Mouse (Mus musculus): ENCODE results near the gene A030003K21Rik.
A peak's percentile ranks its signal among the peaks of the same experiment; 100 is the strongest.
"Not testable (repeated sequence)": the region's sequence is repeated elsewhere in the genome, so short reads cannot be mapped to it uniquely, and the experiment has no call there.

Gene A030003K21Rik

DNA sequence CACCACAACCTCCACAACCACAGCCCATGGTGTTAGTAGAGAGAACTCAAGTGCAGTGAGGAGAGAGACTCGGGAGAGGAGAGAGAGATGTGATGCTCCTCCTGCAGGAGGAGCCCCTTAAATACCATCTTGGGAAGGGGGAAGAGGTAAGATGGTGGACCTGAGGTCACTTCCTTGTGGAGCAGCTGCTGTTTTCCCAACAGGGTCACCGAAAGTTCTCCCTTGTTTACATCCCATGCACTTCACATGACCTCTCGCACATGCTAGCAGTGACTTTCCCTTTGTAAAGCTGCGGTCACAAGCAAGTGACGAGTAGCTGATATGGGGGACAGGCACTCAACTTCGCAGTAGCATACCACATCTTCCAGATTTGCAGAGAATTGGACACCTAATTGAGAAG is at the start of gene A030003K21Rik:
TSS of gene A030003K21Rik (minus strand) at position 94 of the 400 bp plus-strand sequence.
- not testable (repeated sequence) for DNase-seq (ENCODE audit: low spot score in 2 of 2)

DNA sequence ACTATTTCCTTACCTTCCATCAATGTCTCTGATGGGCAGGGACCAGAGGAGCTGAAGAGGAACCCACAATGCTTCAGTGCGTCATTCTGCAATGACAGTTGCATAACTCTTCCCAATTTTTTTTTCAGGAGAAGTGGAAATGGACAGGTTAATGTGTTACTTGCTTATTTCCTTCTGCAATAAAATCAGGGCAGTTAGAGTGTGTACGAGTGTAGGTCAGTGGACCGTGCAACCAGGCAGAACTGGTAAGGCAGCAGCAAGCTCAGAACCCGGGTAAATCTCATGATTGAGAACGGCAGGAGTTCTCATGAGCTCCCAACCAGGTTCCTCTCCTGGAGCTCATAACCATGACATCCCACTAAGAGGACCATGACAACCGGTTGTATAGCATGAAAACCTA is 48.9 kb upstream of the A030003K21Rik start:
- no peak for DNase-seq (ENCODE audit: low spot score in 2 of 2)

DNA sequence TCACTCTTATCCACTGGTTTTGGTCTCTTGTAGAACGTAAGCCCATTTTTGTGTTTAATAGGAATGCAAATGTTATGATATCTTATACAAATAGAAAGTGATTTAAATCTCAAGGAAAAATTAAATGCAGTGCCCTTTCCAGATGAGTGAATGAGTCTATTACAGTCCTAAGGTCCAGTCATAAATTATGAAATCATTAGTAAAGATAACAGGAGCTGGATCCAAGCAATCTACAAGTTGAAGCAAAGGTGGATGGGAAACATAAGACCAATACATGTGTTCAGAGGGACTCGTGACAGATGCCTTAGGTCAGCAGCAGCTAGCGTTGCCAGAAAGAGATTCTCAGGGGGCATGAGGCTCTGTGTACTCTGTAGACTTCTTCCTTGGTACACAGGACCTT is 48.4 kb upstream of the A030003K21Rik start:
- DNase-seq (ENCODE audit: low spot score in 2 of 2): no peak

DNA sequence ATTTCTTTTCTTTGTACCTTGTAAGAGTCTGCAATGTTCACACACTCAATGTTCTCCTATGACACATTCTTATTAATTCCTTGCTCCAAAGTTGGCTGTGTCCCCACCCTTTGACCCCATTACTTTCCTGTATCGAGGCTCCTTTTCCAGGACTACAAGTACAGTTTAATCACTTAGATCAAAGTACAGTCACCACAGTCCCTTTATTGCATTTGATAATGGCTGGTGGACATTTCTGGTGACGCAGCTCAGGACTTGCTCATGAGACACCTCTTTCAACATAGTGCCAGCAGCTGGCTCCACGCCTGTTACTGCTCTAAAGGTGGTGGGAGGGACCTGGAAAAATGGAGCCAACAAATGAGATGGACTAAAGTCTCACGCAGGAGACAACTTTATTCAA is 47.9 kb upstream of the A030003K21Rik start:
- no peak for DNase-seq (ENCODE audit: low spot score in 2 of 2)

DNA sequence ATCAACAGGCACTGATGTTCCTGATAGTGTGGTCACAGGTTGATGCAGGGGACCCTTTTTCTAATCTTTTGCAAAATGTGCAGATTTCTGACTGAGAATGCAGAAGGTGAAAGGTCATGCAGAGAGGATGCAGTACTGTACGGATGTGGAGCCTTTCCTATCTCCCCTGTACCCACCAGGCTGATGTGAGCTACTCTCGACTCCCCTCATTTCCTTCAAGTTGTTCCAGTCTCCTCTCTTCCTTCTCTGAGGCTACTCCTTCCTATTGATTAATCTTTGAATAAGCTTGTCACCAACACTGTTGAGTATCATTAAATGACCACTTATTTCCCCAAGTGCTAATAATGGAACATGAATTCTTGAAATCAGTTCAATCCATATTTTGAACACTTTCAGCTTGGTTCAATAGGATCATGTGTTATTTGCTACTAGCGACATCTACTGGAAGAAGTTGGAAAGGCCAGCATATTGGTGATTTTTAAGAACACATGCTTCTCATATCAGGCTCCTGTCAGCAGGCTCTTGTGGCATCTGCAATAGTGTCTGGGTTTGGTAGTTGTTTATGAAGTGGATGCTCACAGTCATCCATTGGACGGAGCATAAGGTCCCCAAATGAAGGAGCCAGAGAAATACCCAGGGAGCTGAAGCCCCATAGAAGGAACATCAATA is 44.5 kb upstream of the A030003K21Rik start:
- DNase-seq (ENCODE audit: low spot score in 2 of 2): peak; percentile 25 to 82

DNA sequence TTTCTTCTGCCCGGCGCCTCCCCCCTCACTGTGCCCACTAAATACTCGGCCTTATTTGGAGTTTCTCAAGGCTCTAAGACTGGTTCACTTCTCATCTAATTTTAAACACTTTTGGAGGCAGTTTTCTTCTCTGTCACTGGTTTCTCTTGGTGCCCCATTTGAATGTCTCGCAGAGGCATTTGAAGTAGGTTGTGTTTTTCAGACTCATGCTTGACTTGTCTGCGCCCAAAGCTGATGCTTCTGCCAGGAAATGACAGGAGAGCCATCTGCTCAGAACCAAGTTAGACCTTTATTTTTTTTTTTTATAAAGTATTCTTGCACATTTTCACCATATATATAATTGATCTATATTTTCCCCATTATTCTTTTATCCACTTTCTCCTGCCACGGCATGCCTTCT is 43.5 kb upstream of the A030003K21Rik start:
- DNase-seq (ENCODE audit: low spot score in 2 of 2): peak in 1 of 2 experiments; percentile 23

DNA sequence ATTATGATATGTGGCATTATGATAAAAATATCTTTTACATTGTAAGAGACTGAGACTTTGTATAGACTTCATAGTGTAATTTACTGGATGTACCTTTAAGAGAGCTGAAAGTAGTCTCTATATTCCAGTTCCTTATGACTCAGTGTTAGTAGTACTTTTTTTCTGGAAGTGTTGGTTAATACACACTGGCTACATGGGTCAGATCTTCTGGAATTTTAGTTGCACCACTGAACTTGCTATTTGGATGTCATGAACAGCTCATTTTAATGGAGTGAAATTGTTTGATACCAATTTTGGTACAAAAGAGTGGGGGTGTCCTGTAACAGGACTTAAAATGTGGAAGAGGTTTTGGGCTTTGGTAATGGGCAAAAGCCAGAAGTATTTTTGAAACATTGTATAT is 34.7 kb upstream of the A030003K21Rik start:
- no peak for DNase-seq (ENCODE audit: low spot score in 2 of 2)

DNA sequence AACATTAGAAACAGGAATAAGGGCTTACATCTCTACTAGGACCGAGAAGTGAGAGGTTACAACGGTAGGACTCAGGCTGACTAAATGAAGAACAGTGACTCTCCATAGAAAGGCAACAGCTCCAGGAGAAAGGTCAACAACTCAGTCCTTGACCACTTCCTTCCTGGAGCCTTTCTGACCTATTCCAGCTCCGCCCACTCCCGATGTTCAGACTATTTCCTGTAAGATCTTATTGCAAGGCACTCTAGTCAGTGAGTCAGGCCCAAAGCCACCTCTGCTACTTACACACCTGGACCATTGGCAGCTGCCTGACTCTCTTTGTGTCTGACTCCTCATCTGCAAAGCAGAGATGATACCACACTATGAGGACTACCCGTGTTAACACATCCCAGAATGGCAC is 32.6 kb upstream of the A030003K21Rik start:
- DNase-seq (ENCODE audit: low spot score in 2 of 2): no peak

DNA sequence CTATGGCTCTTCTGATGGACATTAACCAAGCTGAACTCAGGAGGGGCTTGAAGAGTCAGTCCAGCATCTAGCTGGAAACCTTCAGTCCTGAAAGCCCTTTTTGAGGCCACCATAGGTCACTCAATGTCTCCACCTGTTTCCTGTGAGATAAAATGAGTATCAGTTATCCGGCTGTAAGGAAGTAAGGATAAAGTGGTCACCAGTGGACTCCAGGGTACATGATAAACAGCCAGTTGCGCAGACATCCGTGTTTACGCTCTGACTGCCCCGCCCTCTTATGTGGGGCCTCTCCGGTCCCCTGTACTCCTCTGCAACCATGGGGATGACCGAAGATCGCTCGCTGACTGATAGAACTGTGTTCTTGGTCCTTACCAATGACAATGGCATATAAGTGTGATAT is 31.2 kb upstream of the A030003K21Rik start:
- DNase-seq (ENCODE audit: low spot score in 2 of 2): no peak

DNA sequence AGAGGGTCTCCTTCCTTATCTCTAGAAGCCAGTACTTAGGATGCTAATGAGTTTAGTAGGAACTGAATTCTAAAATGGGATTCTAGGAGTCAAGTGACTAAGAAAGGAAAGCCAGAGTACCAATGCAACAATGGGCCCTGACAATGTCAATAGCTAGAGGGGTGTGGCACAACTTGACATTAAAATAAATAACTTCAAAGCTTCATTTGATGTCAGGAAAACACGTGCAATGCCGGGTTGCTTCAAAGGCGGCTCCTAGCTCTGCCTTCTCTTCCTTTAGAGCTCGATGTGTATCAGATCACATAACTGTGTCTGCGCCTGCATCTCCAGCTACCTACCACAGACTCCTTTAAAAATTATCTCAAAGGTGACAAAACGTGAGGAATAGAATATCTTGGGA is 30.7 kb upstream of the A030003K21Rik start:
- no peak for DNase-seq (ENCODE audit: low spot score in 2 of 2)

DNA sequence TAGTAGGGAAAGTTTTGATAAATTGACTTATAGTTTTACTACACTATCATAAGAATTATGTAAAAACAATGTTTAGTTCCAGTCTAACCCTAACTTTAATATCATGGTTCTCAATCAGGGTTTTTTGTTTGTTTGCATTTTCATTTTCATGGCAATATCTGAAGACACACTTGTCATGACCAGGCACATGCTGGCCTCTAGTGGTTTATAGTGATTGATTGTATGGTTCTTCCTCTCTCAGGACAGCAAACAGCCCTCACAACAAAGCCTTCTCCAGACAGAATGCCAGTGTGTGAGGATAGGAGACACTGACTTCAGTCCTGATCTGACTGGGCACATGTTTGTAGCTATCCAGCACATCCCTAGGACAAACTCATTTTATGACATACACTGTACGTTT is 30.1 kb upstream of the A030003K21Rik start:
- no peak for DNase-seq (ENCODE audit: low spot score in 2 of 2)

DNA sequence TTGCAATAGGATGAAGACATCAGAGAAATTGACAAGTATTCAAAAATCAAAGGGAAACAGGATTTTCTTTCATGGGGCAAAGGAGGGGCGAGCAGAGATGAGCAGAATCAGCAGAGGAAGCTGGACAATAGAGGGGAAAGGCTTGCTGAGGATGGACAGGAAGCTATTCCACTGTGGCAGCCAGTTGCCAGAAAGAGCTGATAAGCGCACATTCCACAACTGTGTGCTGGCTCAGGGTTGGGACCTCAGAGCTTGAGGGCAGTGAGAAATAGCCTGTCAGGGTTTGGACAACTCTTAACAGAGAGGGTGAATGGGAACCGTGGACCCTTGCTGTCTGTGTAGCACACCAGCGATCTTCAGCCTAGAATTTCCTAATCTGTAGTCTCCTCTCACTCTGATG is 28.9 kb upstream of the A030003K21Rik start:
- DNase-seq (ENCODE audit: low spot score in 2 of 2): no peak

DNA sequence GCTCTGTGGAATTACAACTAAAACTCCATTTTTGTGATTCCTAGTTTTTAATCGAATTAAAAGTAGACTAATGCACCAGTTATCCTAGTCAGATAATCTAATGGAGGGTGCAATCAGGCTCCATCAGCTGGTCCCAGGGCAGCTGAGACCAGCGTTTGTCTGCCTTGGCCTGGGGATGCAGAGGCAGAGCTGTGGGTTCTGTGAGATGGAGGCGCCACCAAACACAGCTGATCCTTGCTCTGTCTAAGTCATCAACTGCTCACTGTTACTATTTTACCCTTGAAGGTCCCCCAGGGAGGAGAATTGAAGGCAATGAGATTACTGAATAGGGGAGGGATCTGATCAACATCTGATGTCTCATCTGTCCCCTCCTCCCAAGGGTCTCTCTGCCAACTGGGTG is 23.2 kb upstream of the A030003K21Rik start:
- no peak for DNase-seq (ENCODE audit: low spot score in 2 of 2)

DNA sequence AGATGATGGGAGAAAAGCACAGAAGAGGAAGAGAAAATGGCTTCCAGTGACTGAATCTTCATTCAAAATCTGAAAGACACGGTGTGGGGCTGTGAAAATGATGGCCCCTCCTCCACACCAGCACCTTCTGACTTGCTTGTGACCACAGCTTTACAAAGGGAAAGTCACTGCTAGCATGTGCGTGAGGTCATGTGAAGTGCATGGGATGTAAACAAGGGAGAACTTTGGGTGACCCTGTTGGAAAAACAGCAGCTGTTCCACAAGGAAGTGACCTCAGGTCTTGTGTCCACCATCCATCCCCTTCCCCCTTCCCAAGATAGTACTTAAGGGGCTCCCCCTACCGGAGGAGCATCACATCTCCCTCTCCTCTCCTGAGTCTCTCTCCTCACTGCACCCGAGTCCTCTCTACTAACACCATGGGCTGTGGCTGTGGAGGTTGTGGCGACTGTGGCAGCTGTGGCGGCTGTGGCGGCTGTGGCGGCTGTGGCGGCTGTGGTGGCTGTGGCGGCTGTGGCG is 16.7 kb upstream of the A030003K21Rik start, which contains the start of gene Gm47955:
TSS of gene Gm47955 (plus strand) at position 417 of the 516 bp plus-strand sequence.
- DNase-seq (ENCODE audit: low spot score in 2 of 2): no peak

DNA sequence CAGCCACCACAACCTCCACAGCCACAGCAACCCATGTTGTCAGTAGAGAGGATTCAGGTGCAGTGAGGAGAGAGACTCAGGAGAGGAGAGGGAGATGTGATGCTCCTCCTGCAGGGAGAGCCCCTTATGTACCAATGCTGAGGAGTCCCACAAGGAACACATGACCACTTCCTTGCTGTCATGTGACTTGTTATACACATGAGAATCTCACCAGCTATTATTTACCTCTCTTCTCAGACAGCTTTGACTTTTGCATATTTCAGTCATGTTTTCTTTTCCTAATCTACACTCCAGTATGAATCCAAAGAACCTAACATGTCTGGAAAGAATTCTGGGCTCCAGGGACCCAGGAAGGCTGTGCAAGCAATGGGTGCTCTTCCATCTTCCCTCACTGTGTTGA is 12.7 kb upstream of the A030003K21Rik start, which contains the start of gene Gm7544:
TSS of gene Gm7544 (minus strand) at position 101 of the 400 bp plus-strand sequence.
- DNase-seq (ENCODE audit: low spot score in 2 of 2): not testable (repeated sequence)

DNA sequence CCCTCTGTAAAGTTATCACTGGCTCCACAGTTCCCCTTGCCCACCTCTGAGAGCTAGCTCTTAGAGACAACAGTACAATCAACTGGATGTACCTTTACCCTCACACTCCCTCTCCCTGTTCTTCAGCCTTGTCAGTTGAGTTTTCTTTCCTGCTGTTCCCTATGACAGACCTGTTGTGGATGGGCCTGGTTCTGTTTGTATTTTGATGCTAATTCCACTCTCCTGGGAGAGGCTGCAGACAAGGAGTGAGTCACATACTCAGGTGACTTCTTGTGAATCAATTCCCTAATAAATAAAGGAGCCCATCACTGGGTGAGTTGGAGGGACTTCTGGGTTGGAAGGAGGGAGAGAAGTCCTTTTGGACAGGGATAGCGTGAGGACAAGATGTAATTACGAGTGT is 5.4 kb upstream of the A030003K21Rik start:
- no peak for DNase-seq (ENCODE audit: low spot score in 2 of 2)

DNA sequence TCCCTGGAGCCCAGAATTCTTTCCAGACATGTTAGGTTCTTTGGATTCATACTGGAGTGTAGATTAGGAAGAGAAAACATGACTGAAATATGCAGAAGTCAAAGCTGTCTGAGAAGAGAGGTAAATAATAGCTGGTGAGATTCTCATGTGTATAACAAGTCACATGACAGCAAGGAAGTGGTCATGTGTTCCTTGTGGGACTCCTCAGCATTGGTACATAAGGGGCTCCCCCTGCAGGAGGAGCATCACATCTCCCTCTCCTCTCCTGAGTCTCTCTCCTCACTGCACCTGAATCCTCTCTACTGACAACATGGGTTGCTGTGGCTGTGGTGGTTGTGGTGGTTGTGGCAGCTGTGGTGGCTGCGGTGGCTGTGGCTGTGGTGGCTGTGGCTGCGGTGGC is 2.8 kb upstream of the A030003K21Rik start:
- not testable (repeated sequence) for DNase-seq (ENCODE audit: low spot score in 2 of 2)

DNA sequence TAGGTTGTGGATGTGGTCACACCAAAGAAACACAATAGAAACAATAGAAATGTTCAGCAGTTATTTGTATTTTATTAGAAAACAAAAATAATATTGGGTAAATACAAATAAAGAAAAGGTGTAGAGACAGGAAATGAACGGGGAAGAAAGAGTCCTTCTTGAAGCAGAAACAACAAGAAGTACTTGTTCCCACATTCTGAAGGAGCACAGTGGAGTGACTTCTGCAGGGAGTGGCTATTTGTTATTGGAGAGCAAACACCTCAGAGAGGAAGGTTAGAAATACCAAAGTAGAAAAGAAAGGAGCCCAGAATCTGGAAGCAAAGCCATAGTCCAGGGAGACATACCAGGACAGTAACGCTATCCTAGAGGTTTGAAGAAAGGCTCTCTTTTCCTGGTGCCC is 683 bp downstream of the A030003K21Rik start:
- not testable (repeated sequence) for DNase-seq (ENCODE audit: low spot score in 2 of 2)

DNA sequence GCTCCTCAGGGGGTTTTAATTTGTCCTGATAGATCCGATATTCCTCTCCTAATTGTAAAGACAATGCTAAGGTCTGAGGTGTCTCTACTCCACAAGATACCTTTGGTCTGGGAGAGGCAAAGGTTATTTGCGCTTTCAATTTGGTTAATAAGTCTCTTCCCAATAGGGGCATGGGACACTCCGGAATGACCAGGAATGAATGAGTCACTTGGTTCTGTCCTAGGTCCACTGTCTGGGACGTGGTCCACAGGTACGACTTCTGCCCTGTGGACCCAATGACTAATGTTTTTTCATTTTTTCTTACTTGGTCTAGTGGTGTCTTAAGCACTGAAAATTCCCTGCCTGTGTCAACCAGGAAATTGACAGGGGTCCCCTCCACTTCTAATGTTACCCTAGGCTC is 4.5 kb downstream of the A030003K21Rik start:
- DNase-seq (ENCODE audit: low spot score in 2 of 2): no peak

DNA sequence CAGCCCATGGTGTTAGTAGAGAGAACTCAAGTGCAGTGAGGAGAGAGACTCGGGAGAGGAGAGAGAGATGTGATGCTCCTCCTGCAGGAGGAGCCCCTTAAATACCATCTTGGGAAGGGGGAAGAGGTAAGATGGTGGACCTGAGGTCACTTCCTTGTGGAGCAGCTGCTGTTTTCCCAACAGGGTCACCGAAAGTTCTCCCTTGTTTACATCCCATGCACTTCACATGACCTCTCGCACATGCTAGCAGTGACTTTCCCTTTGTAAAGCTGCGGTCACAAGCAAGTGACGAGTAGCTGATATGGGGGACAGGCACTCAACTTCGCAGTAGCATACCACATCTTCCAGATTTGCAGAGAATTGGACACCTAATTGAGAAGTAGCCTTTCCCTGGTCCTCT is 11.9 kb downstream of the A030003K21Rik start, which contains the start of gene Gm6217:
TSS of gene Gm6217 (minus strand) at position 74 of the 400 bp plus-strand sequence.
- DNase-seq (ENCODE audit: low spot score in 2 of 2): not testable (repeated sequence)

DNA sequence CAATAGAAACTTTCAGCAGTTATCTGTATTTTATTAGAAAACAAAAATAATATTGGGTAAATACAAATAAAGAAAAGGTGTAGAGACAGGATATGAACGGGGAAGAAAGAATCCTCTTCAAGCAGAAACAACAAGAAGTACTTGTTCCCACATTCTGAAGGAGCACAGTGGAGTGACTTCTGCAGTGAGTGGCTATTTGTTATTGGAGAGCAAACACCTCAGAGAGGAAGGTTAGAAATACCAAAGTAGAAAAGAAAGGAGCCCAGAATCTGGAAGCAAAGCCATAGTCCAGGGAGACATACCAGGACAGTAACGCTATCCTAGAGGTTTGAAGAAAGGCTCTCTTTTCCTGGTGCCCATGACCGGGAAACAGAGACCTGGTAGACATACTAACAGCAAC is 12.6 kb downstream of the A030003K21Rik start:
- DNase-seq (ENCODE audit: low spot score in 2 of 2): not testable (repeated sequence)

DNA sequence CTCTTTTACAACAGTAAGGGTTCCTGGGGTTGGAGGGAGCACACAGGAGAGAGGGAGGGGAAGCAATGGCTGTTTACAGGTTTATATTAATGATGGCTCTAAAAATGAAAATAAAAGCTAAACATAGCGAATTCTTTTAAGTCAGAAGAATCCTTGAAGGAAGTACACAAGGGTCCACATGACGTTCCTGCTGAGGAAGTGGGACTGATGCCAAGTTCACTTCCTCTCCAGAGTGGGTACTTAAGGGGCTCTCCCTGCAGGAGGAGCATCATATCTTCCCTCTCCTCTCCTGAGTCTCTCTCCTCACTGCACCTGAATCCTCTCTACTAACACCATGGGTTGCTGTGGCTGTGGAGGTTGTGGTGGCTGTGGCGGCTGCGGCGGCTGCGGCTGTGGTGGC is 18.5 kb downstream of the A030003K21Rik start, which contains the start of gene A030014E15Rik:
TSS of gene A030014E15Rik (plus strand) at position 268 of the 400 bp plus-strand sequence.
- DNase-seq (ENCODE audit: low spot score in 2 of 2): no peak

DNA sequence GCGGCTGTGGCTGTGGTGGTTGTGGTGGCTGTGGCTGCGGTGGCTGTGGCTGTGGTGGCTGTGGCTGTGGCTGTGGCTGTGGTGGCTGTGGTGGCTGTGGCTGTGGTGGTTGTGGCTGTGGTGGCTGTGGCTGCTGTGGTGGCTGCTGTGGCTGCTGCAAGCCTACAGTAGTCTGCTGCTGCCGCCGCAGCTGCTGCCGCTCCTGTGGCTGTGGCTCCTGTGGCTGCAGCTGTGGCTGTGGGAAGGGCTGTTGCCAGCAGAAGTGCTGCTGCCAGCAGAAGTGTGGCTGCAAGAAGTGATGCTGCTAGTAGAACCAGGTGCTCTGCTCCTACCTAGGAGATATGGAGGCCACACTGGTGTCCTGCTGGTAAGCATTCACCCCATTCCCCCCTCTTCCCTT is 29.8 kb downstream of the A030003K21Rik start:
- DNase-seq (ENCODE audit: low spot score in 2 of 2): not testable (repeated sequence)

Measured in frontal cortex, postnatal 36 days (tissue).